Mouse (Mus musculus): ENCODE data around the gene Eno2. TPM values are rescaled to one million over a fixed set of nuclear protein-coding genes. Genes with fewer than 3 reads are reported as not detected.

The Eno2 gene
- total RNA-seq, 2 experiments from 2014 or later = not detected

DNA sequence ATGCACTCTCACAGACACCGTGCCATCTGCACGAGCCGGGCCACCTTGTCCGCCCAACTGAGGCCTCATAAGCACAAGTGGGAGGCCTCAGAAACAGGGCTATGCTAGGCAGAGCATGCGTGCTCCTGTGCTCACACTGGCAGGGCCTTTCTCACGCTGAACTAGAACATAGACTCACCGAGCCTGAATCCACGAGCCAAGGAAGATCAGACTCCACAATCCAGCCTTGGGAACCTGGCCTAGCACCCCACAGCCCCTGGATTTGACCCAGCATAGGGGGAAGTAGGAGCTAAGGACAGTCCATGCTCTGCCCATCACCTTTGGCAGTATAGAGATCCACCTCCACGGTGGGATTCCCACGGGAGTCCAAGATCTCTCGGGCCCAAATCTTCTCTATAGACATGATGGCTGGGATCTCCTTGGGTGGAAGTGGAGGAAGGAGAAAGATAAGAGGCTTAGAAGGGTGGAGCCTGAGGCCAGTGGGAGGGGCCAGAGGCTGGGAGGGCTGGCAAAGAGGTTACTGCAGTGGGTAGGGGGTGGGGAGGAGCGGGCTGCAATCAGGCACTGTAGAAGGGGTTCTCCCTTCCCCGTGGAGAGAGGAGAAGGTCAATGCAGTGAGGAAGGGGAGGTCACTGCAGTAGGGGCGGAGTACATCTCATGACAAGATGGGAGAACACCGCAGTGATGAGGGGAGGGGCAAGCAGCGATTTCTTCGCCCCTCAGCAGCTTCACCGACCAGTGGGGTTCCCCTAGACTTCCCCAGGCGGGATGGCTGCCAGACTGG is 1.4 kb downstream of the Eno2 start:
- ATAC-seq (ENCODE audit: poor library complexity, severe bottlenecking) = no peak

DNA sequence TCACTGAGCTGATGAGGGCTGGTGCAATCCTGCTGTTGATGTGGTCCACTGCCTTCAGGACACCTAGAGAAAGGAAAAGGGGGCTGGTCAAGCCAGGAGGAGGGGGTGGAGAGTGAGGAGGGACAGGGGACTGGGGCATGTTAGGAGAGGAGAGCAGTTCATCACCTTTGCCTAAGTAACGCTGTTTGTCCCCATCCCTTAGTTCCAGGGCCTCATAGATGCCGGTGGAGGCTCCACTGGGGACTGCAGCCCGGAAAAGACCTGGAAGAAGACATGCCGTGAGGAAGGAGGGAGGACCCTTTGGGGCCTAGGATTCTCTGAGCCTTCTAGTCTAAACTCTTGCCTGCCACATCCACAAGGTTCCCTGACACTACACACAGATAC is 1.9 kb downstream of the Eno2 start:
- ATAC-seq (ENCODE audit: poor library complexity, severe bottlenecking) = no peak

DNA sequence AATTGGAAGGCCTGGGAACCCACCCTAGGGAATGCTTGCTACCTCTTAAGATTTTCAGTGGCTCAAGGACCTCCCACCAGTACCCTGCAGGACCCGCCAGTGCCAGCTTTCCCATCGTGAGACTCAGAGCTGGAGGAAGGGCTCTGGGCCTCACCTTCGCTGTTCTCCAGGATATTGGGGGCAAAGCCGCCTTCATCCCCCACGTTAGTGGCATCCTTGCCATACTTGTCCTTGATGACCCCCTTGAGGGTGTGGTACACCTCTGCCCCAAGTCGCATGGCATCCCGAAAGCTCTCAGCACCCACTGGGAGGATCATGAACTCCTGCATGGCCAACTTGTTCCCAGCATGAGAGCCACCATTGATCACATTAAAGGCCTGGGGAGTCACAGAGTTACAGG is 3.5 kb downstream of the Eno2 start:
- no peak for ATAC-seq (ENCODE audit: poor library complexity, severe bottlenecking)

DNA sequence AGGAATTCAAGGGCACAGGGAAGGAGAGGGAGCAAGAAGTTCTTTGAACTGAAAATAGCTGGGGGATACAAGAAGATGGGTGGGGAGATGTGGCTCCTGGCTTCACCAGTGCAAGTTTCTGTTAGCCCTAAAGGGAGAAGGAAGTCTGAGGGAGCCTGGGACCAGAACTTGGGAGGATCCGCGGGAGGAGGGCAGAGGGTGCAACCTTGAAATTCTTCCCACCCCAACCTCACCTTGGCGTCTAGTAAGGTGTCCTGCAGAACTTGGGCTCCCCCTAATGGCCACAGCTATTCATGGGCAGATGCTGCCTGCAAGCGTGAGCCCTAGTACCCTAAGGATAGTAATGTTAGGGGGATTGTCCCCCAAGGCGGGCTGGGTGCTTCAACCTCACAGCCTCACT is 10.2 kb downstream of the Eno2 start:
- ATAC-seq (ENCODE audit: poor library complexity, severe bottlenecking) = peak; percentile 83

DNA sequence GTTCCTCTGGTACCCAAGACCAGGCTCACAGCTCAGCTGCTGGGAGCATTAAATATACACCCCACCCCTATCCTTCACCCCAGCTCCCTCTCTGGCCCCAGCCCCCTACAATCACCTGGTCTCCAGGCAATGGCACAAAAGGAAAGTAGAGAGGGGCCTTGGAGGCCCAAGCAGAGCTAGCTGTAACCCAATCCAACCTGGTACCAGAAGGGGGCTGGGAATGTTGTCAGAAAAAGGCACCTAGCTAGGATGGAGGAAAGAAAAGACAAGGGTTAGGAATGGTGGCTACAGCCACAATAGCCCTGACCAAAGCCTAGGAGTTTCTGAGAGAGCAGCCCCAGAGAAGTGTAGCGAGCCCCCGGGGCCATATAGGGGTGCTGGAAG is 10.6 kb downstream of the Eno2 start:
- no peak for ATAC-seq (ENCODE audit: poor library complexity, severe bottlenecking)

DNA sequence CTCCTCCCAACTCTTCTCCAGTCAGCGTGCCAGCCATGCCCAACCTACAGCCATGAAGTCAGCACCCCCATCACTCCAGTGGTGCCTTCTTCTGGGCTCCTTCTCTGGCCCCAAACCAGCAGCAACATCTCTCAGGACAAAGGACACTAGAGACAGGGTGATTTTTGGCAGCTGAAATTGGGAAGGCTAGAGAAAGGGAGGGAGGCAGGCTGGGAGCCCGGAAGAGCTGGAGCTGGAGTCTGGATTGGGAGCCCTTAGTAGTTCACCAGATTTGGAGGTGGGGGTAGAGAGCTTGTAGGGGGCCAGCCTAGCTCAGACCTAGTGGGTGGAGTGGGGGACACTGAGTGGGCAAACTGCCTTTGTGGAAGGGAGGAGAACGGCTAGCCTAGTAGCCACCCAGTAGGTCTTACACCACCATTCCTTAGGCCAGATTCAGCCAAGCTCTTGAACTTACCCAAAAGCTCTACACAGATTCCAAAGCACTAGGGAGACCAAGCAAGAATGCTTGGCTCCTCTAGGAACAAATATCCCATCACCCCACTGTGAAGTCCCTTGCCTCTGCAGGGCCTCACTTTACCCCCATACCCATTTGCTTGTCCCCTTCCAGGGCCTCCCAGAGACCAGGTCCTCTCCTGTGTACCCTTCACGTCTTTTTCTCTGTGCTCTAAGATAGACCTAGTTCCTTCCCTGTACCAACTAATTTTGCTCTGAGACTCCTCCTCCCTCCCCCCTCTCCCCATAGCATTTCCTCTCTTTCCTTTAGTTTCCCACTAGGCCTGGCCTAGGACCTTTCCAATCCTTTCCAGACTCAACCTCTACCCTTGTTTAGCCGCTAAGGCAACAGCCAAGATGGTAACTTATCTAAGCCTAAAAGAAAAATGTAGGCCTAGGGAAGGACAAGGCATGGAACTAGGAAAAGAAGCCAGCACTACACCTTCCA is 11.3 kb downstream of the Eno2 start:
- ATAC-seq (ENCODE audit: poor library complexity, severe bottlenecking) = no peak

DNA sequence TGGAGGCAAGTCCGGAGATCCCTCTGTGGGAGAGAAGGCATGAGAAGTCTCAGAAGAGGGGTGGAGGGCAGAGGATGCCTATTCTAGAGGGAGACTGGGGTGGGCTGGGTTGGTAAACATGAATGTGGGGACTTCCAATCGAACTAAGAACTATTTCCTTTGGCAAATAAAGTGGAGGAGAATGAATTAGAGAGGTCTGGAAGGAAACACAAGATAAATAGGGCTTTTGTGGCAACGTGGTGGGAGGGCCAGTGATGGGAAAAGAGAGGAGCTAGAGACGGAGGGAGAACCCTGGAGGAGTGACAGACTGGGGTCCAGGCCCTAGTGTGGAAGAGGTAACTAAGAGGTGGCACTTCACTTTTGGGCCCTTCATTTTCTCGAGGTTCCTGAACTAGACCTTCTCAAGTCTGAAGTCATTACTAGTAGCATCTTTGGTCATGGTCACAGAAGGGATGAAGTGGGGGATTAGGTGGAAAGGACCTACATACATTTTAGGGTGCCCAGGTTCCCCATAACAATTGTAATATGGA is 12.1 kb downstream of the Eno2 start:
- ATAC-seq (ENCODE audit: poor library complexity, severe bottlenecking) = no peak

DNA sequence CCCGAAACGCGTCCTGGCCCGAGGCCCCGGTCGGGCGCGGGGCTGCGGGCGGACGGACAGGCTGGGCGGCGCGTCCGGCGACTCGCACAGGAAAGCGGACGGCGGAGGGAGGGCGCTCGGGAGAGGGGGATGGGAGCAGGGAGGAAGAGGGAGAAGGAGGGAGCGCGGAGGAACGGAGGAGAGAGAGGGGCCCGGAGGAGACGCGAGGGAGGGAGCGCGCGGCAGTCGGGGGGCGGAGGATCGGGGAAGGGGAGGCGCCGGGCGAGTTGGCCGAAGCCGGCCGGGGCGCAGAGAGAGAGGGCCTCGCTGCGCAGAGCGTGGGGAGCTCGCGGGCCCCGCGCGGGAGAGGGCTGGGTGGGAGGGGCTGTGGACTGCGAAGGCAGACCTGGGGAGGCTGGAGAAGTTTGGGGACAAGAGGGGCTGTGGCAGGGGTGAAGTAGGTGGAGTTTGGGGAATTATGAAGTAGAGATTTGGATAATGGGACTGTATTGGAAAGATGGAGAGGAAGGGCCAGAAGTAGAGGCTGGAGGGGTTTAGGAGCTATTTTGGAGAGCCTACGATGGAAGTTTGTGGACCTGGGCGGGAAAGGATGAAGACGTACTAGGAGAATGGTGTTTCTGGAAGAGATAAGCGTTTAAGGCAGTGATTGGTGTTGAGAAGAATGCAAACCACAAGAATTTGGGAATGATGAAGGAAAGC is 12.7 kb downstream of the Eno2 start:
- ATAC-seq (ENCODE audit: poor library complexity, severe bottlenecking) = peak; percentile 67

DNA sequence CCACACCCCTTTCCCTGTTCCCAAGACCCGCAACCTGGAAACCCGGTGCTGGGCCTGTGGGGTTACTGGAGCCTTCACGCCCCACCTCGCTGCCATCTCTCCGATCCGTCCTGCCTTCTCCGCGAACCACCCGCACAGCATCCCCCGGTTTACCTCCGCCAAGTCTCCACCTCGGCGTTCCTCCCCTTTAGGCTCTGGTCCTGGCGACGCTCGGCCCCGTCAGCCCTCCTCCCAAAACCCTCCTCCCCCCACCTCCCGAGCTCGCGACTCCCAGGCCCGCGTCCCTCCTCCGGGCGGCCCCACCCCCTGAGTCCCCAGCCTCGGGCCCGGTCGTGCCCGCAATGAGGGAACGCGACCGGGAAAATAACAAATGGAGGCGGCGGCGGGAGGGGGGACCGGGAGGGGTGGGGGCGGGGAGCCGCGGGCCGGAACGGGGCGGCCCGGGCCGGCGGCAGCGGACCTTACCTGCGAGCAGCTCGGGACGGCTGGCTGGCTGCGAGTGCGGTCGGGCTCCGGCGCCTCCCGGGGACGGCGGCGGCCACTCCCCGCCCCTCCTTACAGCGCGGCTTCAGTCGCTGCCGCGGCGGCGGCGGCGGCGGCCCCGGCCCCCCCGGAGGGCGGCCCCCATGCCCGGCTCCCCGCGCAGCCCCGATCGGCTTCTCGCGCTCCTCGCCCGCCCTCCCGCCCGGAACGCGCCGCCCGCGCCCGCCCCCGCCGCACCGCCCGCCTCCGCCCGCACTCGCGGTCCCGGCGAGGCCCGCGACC is 13.5 kb downstream of the Eno2 start, which contains the start of the genes Gm45234 and Atn1:
TSS of gene Gm45234 (minus strand) at position 191 of the 765 bp plus-strand sequence.
TSS of gene Atn1 (minus strand) at position 694 of the 765 bp plus-strand sequence.
- ATAC-seq (ENCODE audit: poor library complexity, severe bottlenecking) = peak; percentile 49

DNA sequence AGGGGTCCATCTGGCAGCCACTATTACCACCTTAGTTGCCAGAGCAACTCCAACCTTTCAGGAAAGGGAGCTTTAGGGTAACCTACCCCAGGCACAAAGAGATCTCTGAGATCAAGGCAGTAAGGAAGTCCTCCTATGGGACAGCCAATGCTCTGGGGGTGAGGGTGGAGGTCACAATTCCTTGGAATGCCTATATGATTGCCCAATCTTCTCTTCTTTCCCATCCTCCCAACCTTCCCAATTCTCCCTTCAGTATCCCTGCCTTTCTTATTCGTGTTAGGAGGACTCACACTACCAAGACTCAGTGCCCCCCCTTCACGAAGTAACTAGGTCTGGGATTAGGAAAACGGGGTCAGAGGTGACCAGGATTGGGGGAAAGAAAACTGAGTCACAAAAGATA is 14.2 kb downstream of the Eno2 start:
- no peak for ATAC-seq (ENCODE audit: poor library complexity, severe bottlenecking)

DNA sequence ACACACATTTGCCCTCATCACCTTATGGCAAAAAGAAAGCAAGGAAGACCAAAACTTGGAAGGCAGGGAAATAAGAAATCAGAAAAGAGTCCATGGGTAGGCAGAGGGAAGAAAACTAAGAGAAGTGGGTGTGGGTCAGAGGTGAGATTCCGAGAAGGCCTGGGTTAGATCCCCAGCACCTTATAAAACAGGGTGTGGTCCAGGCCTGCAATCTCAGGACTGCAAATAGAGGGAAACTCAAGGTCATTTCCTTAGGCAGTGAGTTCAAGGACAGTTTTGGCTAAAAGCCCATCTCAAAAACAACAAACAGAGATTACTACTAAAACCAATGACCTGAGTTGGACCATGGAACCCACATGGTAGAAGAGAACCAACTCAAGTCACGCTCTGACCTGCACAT is 15.6 kb downstream of the Eno2 start:
- no peak for ATAC-seq (ENCODE audit: poor library complexity, severe bottlenecking)

DNA sequence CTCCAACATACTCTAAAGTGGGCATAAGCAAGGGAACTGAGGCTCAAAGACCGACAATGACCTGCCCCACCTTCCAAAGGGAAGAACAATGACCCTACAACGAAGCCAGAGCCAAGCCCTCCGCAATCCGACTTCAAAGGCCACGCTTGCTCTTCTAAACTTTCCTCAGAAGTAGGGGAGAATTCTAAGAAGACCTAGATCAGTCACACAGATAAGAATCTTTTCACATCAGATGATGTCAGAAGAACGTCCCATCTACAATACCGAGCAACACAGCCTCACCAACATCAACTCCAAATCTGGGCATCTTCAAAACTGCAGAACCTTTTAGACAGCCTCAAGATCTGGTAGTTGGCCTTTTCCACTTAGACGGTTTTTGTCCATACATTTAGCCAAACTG is 19.1 kb downstream of the Eno2 start:
- ATAC-seq (ENCODE audit: poor library complexity, severe bottlenecking) = no peak

DNA sequence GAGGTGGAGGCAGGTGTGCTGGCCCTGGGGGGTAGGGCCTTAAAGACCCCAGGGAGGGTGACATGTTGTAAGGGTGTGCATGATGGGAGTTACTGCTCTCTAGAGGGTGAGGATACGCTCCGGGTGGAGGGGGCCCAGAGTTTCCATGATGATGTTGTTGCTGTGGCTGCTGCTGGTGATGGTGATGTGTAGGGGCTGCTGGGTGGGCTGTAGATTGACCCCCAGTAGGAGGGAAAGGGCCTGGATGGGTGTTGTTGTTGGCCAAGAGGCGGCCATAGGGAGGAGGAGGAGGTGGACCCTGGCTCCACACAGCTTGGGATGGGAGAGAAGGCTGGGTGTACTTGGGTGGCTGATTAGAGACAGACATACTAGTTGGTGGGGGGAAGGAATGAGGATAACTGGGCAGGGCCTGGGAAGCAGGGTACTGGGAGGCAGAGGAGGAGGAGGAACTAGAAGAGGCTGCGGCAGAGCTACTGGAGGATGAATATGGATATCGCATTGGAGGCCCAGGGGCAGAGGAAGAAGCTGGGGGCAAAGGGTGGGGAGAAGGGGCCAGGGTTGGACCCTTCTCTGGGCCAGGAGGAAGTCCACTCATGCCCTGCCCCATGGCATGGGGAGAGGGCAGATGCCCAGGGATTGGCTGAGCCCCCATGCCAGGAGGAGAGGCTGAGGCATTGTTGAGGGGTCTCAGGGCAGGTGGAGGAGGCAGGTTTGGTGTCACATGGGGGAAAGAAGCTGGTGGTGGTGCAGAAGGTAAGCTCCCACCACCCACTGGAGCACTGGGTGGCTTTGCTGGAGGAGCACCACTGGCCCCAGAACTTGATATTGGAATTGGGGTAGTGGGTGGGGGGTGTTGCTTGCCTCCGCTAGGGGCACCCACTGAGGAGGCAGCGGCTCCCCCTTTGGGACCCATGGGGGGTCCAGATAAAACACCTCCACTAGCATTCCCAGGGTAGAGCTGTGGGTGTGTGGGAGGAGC is 22.5 kb downstream of the Eno2 start:
- ATAC-seq (ENCODE audit: poor library complexity, severe bottlenecking) = no peak

DNA sequence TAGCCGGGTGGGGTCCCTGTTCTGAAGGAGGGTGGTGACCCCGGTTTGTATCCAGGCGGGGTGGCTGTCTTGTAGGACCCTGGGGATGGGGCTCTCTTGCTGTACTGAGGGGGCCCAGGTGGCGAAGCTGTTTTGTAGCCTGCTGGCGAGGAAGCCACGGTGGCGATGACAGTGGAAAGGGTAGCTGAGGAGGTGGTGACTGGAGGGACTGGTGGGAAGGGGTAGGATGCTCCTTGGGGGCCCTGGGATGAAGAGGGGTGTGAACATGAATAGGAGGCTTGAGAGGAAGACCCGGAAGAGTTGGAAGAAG is 23.2 kb downstream of the Eno2 start:
- ATAC-seq (ENCODE audit: poor library complexity, severe bottlenecking) = no peak

DNA sequence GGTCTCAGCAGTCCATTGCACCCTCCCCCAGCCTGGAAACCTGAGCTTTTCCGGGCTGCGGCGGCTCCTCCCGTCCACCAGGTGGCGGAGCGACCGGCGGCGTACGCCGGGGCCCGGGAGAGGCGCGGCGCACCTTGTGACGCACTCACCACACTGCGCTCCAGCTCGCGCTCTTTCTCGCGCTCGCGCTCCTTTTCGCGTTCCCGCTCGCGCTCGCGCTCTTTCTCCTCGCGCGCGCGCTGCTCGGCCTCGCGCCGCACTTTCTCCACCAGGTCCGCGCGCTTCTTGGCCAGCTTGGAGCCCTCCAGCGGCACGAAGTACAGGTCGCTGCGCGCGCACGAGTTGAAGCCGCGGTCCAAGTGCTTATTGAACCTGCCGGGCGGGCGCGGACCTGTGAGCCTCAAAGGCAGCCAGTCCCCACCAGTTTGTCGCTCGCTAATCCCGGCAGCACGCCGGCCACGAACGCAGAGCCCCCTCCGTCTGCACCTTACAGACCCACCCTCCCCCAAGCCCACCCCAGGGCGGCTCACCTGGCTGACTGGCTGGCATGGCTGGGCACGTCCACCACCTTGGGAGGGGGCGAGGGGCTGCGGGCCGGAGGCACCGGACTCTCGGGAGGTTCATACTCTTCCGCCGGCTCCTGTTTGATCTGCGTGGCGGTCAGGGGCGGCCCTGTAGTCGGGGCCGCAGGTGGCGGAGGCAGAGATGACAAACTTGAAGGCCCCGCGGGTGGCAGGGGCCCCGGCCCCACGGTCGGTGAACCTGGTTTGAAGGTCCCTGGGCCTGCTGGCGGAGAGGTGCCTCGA is 23.8 kb downstream of the Eno2 start:
- ATAC-seq (ENCODE audit: poor library complexity, severe bottlenecking) = peak; percentile 70

DNA sequence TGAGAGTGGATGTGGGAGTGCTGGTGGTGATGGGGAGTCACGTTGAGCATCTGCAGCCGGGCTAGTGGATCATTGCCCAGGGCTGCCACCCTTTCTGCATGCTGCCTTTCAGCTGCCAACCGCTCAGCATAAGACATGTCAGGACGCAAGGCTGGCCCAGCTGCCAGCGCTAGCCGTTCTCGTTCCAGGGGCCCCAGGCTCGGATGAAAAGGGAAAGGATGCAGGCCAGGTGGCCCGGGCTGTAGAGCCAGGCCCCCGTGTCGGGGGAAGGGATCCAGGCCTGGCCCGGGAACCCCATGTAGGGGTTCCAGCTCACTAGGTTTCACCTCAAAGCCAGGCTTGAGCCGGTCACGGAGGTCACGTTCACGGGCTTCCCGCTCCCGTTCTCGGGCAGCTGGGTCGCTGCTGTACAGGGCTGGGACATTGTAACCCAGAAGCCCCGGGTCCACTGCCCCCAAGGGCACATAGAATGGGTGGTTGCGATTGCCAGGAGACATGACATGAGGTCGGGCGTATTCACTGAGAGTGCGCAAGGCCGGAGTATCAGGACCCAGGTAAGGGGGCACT is 24.6 kb downstream of the Eno2 start:
- ATAC-seq (ENCODE audit: poor library complexity, severe bottlenecking) = no peak

DNA sequence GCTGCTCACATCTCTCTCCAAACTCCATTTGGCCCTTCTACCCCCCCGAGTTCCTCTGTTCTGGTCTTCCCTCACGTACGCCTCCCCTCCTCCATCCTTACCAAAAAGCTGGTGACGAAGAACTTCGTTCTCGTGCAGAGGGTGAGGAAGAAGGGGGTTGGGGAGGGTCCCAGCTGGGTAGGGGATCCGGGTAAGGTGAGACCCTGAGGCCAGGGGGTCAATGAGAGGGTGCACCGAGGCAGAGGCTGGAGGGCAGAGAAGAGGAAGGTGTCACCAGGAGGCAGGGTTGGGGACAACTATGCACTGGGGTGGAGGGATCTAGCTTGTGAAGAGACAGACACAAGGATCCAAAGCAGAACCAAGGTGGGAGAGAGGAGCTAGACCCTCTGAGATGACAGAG is 25.8 kb downstream of the Eno2 start:
- no peak for ATAC-seq (ENCODE audit: poor library complexity, severe bottlenecking)

DNA sequence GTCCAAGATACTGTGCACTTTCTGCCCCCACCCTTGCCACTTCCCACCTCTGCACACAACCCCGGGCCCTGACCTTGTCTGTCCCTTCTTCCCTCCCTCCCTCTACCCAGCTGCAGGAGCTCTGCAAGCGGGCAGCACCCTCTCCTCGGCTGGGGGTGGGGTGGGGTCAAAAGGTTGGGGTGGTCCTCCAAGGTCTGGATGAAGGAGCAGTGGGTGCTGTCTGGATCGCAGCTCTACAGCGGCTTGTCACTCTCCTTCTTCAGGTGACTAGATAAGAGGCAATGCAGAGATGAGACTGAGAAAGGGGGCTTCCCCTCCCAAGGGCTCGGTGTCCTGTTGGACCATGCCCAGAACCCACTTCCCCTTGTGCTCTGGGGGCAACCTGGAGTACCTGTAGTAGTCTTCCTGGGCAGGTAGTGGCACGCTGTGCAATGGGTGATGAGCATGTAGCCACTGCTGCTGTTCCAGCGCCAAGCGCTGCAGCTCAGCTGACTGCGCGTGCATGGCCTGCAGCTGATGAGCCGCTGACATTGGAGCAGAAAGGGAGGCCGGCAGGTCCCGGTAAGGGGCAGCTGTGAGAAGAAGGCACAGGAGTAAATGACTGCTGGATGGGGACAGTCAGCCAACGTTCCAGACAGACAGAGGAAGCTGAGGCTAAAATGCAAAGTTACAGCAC is 26.5 kb downstream of the Eno2 start:
- no peak for ATAC-seq (ENCODE audit: poor library complexity, severe bottlenecking)
